Mouse (Mus musculus): Measurements from ENCODE around the gene Usp35.
A peak's percentile ranks its signal among the peaks of the same experiment; 100 is the strongest.

DNA sequence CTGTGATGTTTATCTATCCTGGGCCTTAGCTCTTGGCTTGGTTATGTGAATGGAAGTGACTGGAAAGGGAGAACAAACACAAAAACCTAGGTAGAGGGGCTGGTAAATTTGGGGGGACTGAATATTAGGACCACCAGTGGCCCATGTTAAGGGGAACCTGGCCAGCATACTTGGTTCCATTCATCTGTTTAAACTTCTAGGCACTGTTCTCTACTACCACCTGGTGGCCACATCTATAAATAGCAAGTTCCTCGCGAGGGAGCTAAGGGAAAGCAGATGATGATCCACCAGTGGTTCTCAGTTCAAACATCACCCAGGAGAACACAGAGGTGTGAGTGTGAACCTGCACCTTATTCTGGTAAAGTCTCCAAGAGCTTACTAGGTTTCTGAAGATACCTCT lies 34.4 kb downstream of the Usp35 start:
- TF ChIP-seq CTCF (IDR thresholded peaks at IDR 0.05; ENCODE audit: extremely low read depth, insufficient read depth, low read length) (peak; percentile 69), POLR2A (IDR thresholded peaks at IDR 0.05; ENCODE audit: extremely low read depth, insufficient read depth, low read length) (no peak)
